In genomic region chr9:59584871-59585308, GRCm38 (mm10) we compare ENCODE assay signal across 9 mouse cellular contexts. TPM values are rescaled to one million over a fixed set of nuclear protein-coding genes. Genes with fewer than 3 reads are reported as not detected.
DNase-seq lines count a peak whose midpoint lies in the region; ATAC-seq and TF ChIP-seq lines count a peak whose summit lies in the region.
"Had no signal": no experiment of that assay in that cellular context is flagged by ENCODE, and none has a peak within 500 bp of the region (broad histone marks: within the 10 kb centered on the region; RNA-seq: fewer than 3 reads in every experiment).

No protein-coding gene starts in this region.

- no peak overlapping the region; the same call in 1 of the 2 replicates for H3K9ac ChIP-seq in CH12.LX (ENCODE audit: insufficient read depth, low read depth)
- H3K9ac ChIP-seq in forebrain, embryonic 11.5 days (ENCODE audit: low read length) = peak overlapping the region; percentile 45
- H3K9ac ChIP-seq in heart, embryonic 16.5 days (ENCODE audit: low read length) = 0 out of 2 replicates have a peak overlapping the region, but pooled peaks have one; percentile 3
- H3K9ac ChIP-seq in liver, postnatal 0 days (replicated peaks) = no peak overlapping the region
- H3K9ac ChIP-seq in neural tube, embryonic 13.5 days = 0 out of 2 replicates have a peak overlapping the region, but pooled peaks have one; percentile 31

- in situ Hi-C loops in CH12.LX (cut with MboI; ENCODE audit: low pct_ligation_motif_present, low pct_unique_long_range_greater_than_20kb, low sequenced_read_pairs) = no loop called here

- H3K36me3 ChIP-seq in CH12.LX (replicated peaks in 1 of 2; ENCODE audit: control insufficient read depth in 1 of 2, insufficient read depth in 1 of 2, low read length in 1 of 2) = no peaks in the 10 kb centered on the region
- no peaks in the 10 kb centered on the region for H3K36me3 ChIP-seq in forebrain, embryonic 11.5 days (ENCODE audit: control insufficient read depth, insufficient read depth, low read length)
- no peaks in the 10 kb centered on the region for H3K36me3 ChIP-seq in heart, embryonic 16.5 days (ENCODE audit: control insufficient read depth, insufficient read depth)
- no peaks in the 10 kb centered on the region for H3K36me3 ChIP-seq in liver, postnatal 0 days (replicated peaks; ENCODE audit: insufficient read depth, low read length)
- H3K36me3 ChIP-seq in neural tube, embryonic 13.5 days = no peaks in the 10 kb centered on the region

- TF ChIP-seq EP300 in CH12.LX (IDR thresholded peaks at IDR 0.05; ENCODE audit: low read length) = no peak
- TF ChIP-seq EP300 in liver, postnatal 0 days (IDR thresholded peaks at IDR 0.05; ENCODE audit: low read depth) = no peak

- WGBS in forebrain, embryonic 11.5 days = 7% methylated on average over 13 of the region's 13 CpGs
- WGBS in heart, embryonic 16.5 days = 4% methylated on average over 13 of the region's 13 CpGs
- WGBS in liver, postnatal 0 days (ENCODE audit: insufficient replicate concordance) = 5% methylated on average over 13 of the region's 13 CpGs
- 6% methylated on average over 13 of the region's 13 CpGs for WGBS in neural tube, embryonic 13.5 days

- no peak overlapping the region for H3K4me3 ChIP-seq in CH12.LX (replicated peaks in 1 of 3; ENCODE audit: low read depth in 2 of 3, low read length in 2 of 3, poor library complexity in 1 of 3)
- H3K4me3 ChIP-seq in forebrain, embryonic 11.5 days (ENCODE audit: low read depth, low read length) = no peak overlapping the region
- H3K4me3 ChIP-seq in heart, embryonic 16.5 days (ENCODE audit: low read length) = peak overlapping the region; percentile 31
- no peak overlapping the region for H3K4me3 ChIP-seq in liver, postnatal 0 days (ENCODE audit: low read depth, low read length)
- H3K4me3 ChIP-seq in neural tube, embryonic 13.5 days = peak overlapping the region; percentile 17

- peak; percentile 49 to 91 for TF ChIP-seq CTCF in CH12.LX (conservative IDR thresholded peaks at IDR 0.05 in 1 of 2, IDR thresholded peaks at IDR 0.05 in 1 of 2; ENCODE audit: low read depth in 2 of 2, low read length in 2 of 2)
- TF ChIP-seq CTCF in liver, postnatal 0 days (IDR thresholded peaks at IDR 0.05; ENCODE audit: low read depth) = peak; percentile 76

- no peaks in the 10 kb centered on the region for H3K9me3 ChIP-seq in CH12.LX (replicated peaks; ENCODE audit: low read length)
- H3K9me3 ChIP-seq in forebrain, embryonic 11.5 days (ENCODE audit: control insufficient read depth, low read length) = no peaks in the 10 kb centered on the region
- no peaks in the 10 kb centered on the region for H3K9me3 ChIP-seq in heart, embryonic 16.5 days (replicated peaks; ENCODE audit: control insufficient read depth, low read length)
- no peaks in the 10 kb centered on the region for H3K9me3 ChIP-seq in liver, postnatal 0 days (ENCODE audit: low read length)
- no peaks in the 10 kb centered on the region for H3K9me3 ChIP-seq in neural tube, embryonic 13.5 days

- peaks cover 70% of the 10 kb centered on the region for H3K27me3 ChIP-seq in CH12.LX (replicated peaks)
- no peaks in the 10 kb centered on the region; the same call in none of the 2 replicates for H3K27me3 ChIP-seq in forebrain, embryonic 11.5 days (ENCODE audit: control insufficient read depth, insufficient read depth, low read length)
- H3K27me3 ChIP-seq in heart, embryonic 16.5 days (ENCODE audit: control insufficient read depth, insufficient read depth, low read length) = peaks cover 22% of the 10 kb centered on the region; the same call in 1 of the 2 replicates
- peaks cover 89% of the 10 kb centered on the region for H3K27me3 ChIP-seq in liver, postnatal 0 days (ENCODE audit: insufficient read depth, low read length)
- H3K27me3 ChIP-seq in neural tube, embryonic 13.5 days = peaks cover 33% of the 10 kb centered on the region

- peak; percentile 66 for DNase-seq in CH12.LX (ENCODE audit: extremely low read depth)
- DNase-seq in c-Kit-positive CD71-negative TER-119-negative erythroid progenitor cells, embryonic 14.5 days (ENCODE audit: low read depth) = peak; percentile 44
- peak; percentile 87 for DNase-seq in forebrain, embryonic 11.5 days (ENCODE audit: low spot score)
- DNase-seq in kidney, postnatal 25 days = peak; percentile 75 to 76
- peak; percentile 70 for DNase-seq in liver, postnatal 0 days
- peak; percentile 75 for DNase-seq in telencephalon, adult 2 months (ENCODE audit: low read depth, low spot score)

- peak; percentile 72 for ATAC-seq in forebrain, embryonic 11.5 days (replicated peaks; ENCODE audit: low FRiP score)
- ATAC-seq in heart, embryonic 16.5 days (replicated peaks; ENCODE audit: extremely low read depth, insufficient read depth, low FRiP score) = peak; percentile 75
- peak; percentile 36; the same call in 1 of the 2 replicates for ATAC-seq in liver, postnatal 0 days
- peak; percentile 32; the same call in 1 of the 2 replicates for ATAC-seq in neural tube, embryonic 13.5 days (ENCODE audit: low read depth)

- TF ChIP-seq RAD21 in CH12.LX (IDR thresholded peaks at IDR 0.05; ENCODE audit: low read depth, low read length) = peak; percentile 76

- H3K27ac ChIP-seq in CH12.LX (ENCODE audit: insufficient read depth, low read depth) = no peak overlapping the region
- no peak overlapping the region for H3K27ac ChIP-seq in forebrain, embryonic 11.5 days (ENCODE audit: low read depth, low read length)
- no peak overlapping the region for H3K27ac ChIP-seq in heart, embryonic 16.5 days (ENCODE audit: low read length)
- no peak overlapping the region for H3K27ac ChIP-seq in liver, postnatal 0 days (ENCODE audit: low read depth)
- H3K27ac ChIP-seq in neural tube, embryonic 13.5 days (replicated peaks) = no peak overlapping the region

- no peak for TF ChIP-seq POLR2A in CH12.LX (IDR thresholded peaks at IDR 0.05; ENCODE audit: low read depth, low read length)

- H3K4me2 ChIP-seq in CH12.LX (ENCODE audit: insufficient read depth, low read depth, poor library complexity, severe bottlenecking) = peak overlapping the region; percentile 29
- peak overlapping the region; percentile 33; the same call in 1 of the 2 replicates for H3K4me2 ChIP-seq in forebrain, embryonic 11.5 days (ENCODE audit: low read depth, low read length, severe bottlenecking)
- H3K4me2 ChIP-seq in heart, embryonic 16.5 days (ENCODE audit: low read depth, low read length) = peak overlapping the region; percentile 57
- H3K4me2 ChIP-seq in liver, postnatal 0 days (ENCODE audit: low read depth, low read length) = peak overlapping the region; percentile 9
- peak overlapping the region; percentile 43 for H3K4me2 ChIP-seq in neural tube, embryonic 13.5 days

- no peaks in the 10 kb centered on the region for H3K79me2 ChIP-seq in CH12.LX (replicated peaks; ENCODE audit: control insufficient read depth, extremely low read depth, insufficient read depth, poor library complexity, severe bottlenecking)

- dilution Hi-C loops in CH12.LX (cut with MboI; ENCODE audit: extremely low pct_ligation_motif_present, extremely low pct_unique_long_range_greater_than_20kb, low sequenced_read_pairs) = no loop called here

- H3K4me1 ChIP-seq in CH12.LX (ENCODE audit: control insufficient read depth in 1 of 2, insufficient read depth in 2 of 2) = peaks cover 2 to 4% of the 10 kb centered on the region in 2 experiments; a peak in 2 of 4 replicates
- H3K4me1 ChIP-seq in forebrain, embryonic 11.5 days (replicated peaks; ENCODE audit: control insufficient read depth, insufficient read depth, low read length) = peaks cover 3% of the 10 kb centered on the region; the same call in 1 of the 2 replicates
- no peaks in the 10 kb centered on the region for H3K4me1 ChIP-seq in heart, embryonic 16.5 days (ENCODE audit: control insufficient read depth, insufficient read depth, low read length)
- H3K4me1 ChIP-seq in liver, postnatal 0 days (ENCODE audit: insufficient read depth) = no peaks in the 10 kb centered on the region
- H3K4me1 ChIP-seq in neural tube, embryonic 13.5 days (replicated peaks) = peaks cover 31% of the 10 kb centered on the region

TF ChIP-seq in CH12.LX, 34 proteins besides CTCF, POLR2A, EP300 and RAD21 (continues in another document):
- TF ChIP-seq MAFK (IDR thresholded peaks at IDR 0.05; ENCODE audit: insufficient replicate concordance, low read length) = no peak

RNA-seq across cellular contexts. Expression of gene Celf6, which starts 7.2 kb away (rescaled TPM):
- not detected in 2 replicates for total RNA-seq in CH12.LX (2012; rRNA removed)
- not detected in 2 replicates for total RNA-seq in CH12.LX (2014; rRNA removed)
- polyA plus RNA-seq in CH12.LX (2012; ENCODE audit: insufficient read length, low read depth) = not detected in 2 replicates
- polyA plus RNA-seq in forebrain, embryonic 11.5 days (2014; fragmentation: Nextera tagmentation; extraction: Ambion mirVana) = 8.3 and 9.6 TPM in 2 replicates
- polyA plus RNA-seq in heart, embryonic 16.5 days (2015; fragmentation: Nextera tagmentation; extraction: Ambion mirVana) = 0.17 and 0.35 TPM in 2 replicates
- not detected in 2 replicates for polyA plus RNA-seq in liver, postnatal 0 days (2015; fragmentation: Nextera tagmentation; extraction: Ambion mirVana)
- 21.7 and 24.8 TPM in 2 replicates for polyA plus RNA-seq in neural tube, embryonic 13.5 days (2015; fragmentation: Nextera tagmentation; extraction: Ambion mirVana)

RNA-seq across cellular contexts. Expression of gene Parp6, which starts 32.2 kb away (rescaled TPM):
- total RNA-seq in CH12.LX (2012; rRNA removed) = 3.6 and 4.4 TPM in 2 replicates
- total RNA-seq in CH12.LX (2014; rRNA removed) = 5.6 and 5.7 TPM in 2 replicates
- 4.6 and 5.5 TPM in 2 replicates for polyA plus RNA-seq in CH12.LX (2012; ENCODE audit: insufficient read length, low read depth)
- polyA plus RNA-seq in forebrain, embryonic 11.5 days (2014; fragmentation: Nextera tagmentation; extraction: Ambion mirVana) = 77.3 and 85.4 TPM in 2 replicates
- 21.1 and 24.1 TPM in 2 replicates for polyA plus RNA-seq in heart, embryonic 16.5 days (2015; fragmentation: Nextera tagmentation; extraction: Ambion mirVana)
- polyA plus RNA-seq in liver, postnatal 0 days (2015; fragmentation: Nextera tagmentation; extraction: Ambion mirVana) = 3.0 and 3.5 TPM in 2 replicates
- polyA plus RNA-seq in neural tube, embryonic 13.5 days (2015; fragmentation: Nextera tagmentation; extraction: Ambion mirVana) = 189 and 197 TPM in 2 replicates

RNA-seq across cellular contexts. Expression of gene Tmem202, which starts 45.2 kb away (rescaled TPM):
- 0.64 and 0.97 TPM in 2 replicates for total RNA-seq in CH12.LX (2012; rRNA removed)
- 0.20 TPM in 1 of 2 replicates, not detected in the other for total RNA-seq in CH12.LX (2014; rRNA removed)
- polyA plus RNA-seq in CH12.LX (2012; ENCODE audit: insufficient read length, low read depth) = not detected in 2 replicates
- not detected in 2 replicates for polyA plus RNA-seq in forebrain, embryonic 11.5 days (2014; fragmentation: Nextera tagmentation; extraction: Ambion mirVana)
- 0.27 and 0.34 TPM in 2 replicates for polyA plus RNA-seq in heart, embryonic 16.5 days (2015; fragmentation: Nextera tagmentation; extraction: Ambion mirVana)
- 0.19 TPM in 2 replicates for polyA plus RNA-seq in liver, postnatal 0 days (2015; fragmentation: Nextera tagmentation; extraction: Ambion mirVana)
- polyA plus RNA-seq in neural tube, embryonic 13.5 days (2015; fragmentation: Nextera tagmentation; extraction: Ambion mirVana) = 0.24 TPM in 1 of 2 replicates, not detected in the other
- polyA plus RNA-seq: large intestine, adult 2 months had no signal

RNA-seq across cellular contexts. Expression of gene Hexa, which starts 45.5 kb away (rescaled TPM):
- total RNA-seq in CH12.LX (2012; rRNA removed) = 61.7 and 65.8 TPM in 2 replicates
- 33.6 and 38.0 TPM in 2 replicates for total RNA-seq in CH12.LX (2014; rRNA removed)
- 35.6 and 37.1 TPM in 2 replicates for polyA plus RNA-seq in CH12.LX (2012; ENCODE audit: insufficient read length, low read depth)
- 44.2 and 44.5 TPM in 2 replicates for polyA plus RNA-seq in forebrain, embryonic 11.5 days (2014; fragmentation: Nextera tagmentation; extraction: Ambion mirVana)
- polyA plus RNA-seq in heart, embryonic 16.5 days (2015; fragmentation: Nextera tagmentation; extraction: Ambion mirVana) = 66.2 and 76.3 TPM in 2 replicates
- 27.9 and 31.0 TPM in 2 replicates for polyA plus RNA-seq in liver, postnatal 0 days (2015; fragmentation: Nextera tagmentation; extraction: Ambion mirVana)
- 58.6 and 63.7 TPM in 2 replicates for polyA plus RNA-seq in neural tube, embryonic 13.5 days (2015; fragmentation: Nextera tagmentation; extraction: Ambion mirVana)

Comparison
In these comparisons a context has a peak if more than half of its experiments do, and no peak if none do; other contexts are left out.
1. H3K4me3 ChIP-seq: peak in heart, embryonic 16.5 days (single experiment) and neural tube, embryonic 13.5 days (single experiment); none in CH12.LX (0 of 3), forebrain, embryonic 11.5 days (single experiment) and liver, postnatal 0 days (single experiment).
2. H3K9ac ChIP-seq: peak in forebrain, embryonic 11.5 days (single experiment), heart, embryonic 16.5 days (single experiment) and neural tube, embryonic 13.5 days (single experiment); none in CH12.LX (single experiment) and liver, postnatal 0 days (single experiment).
3. Peak in every context shown above with its lines, with median percentiles within 50 percentile points of each other: DNase-seq, H3K4me2 ChIP-seq and ATAC-seq.